Mouse (Mus musculus) stomach, embryonic 14.5 days (tissue): ENCODE measurements at regions not wholly inside any gene's neighbourhood (a gene's known extent, or its start where the extent isn't known, plus 50 kb on each side); places are given as distances from the start of the nearest gene placed in this dataset.
"Not testable (repeated sequence)": the region's sequence is repeated elsewhere in the genome, so short reads cannot be mapped to it uniquely, and the experiment has no call there.

Source experiments
- ATAC-seq: fragments of 200-750 bp; cut with Nextera tagmentation; 2 replicates; pipeline ENCODE4 v1.8.0; 2017; ENCODE audit warnings: low read depth, moderate TSS enrichment; ENCODE audit not compliant: insufficient number of reproducible peaks, insufficient read depth, low FRiP score
- H3K27ac ChIP-seq: fragments of 300-500 bp; sonication (generic); 2 replicates; pipeline ENCODE4 v1.5.1; 2014; ENCODE audit warnings: mild to moderate bottlenecking, low read length, moderate library complexity, mixed read lengths
- H3K27me3 ChIP-seq: fragments of 300-500 bp; sonication (generic); 2 replicates; pipeline ENCODE4 v1.6.1; 2014; ENCODE audit warnings: low read length, control low read depth, mixed read lengths; ENCODE audit not compliant: control insufficient read depth, insufficient read depth
- H3K36me3 ChIP-seq: fragments of 300-500 bp; sonication (generic); 2 replicates; pipeline ENCODE4 v1.6.1; 2014; ENCODE audit warnings: mild to moderate bottlenecking, control low read depth, low read length, moderate library complexity, mixed read lengths; ENCODE audit not compliant: control insufficient read depth, insufficient read depth
- H3K4me1 ChIP-seq: fragments of 300-500 bp; sonication (generic); 2 replicates; pipeline ENCODE4 v1.6.1; 2014; ENCODE audit warnings: low read length, control low read depth, mixed read lengths; ENCODE audit not compliant: control insufficient read depth, insufficient read depth
- H3K4me2 ChIP-seq: fragments of 300-500 bp; sonication (generic); replicated peaks from 2 replicates; pipeline ENCODE4 v1.6.1; 2014; ENCODE audit warnings: low read depth, low read length, control low read depth
- H3K4me3 ChIP-seq: fragments of 300-500 bp; sonication (generic); 2 replicates; pipeline ENCODE4 v1.5.1; 2014; ENCODE audit warnings: low read depth, low read length, control low read depth
- H3K9ac ChIP-seq: fragments of 300-500 bp; sonication (generic); replicated peaks from 2 replicates; pipeline ENCODE4 v1.6.1; 2014; ENCODE audit warnings: low read depth, mild to moderate bottlenecking, control low read depth, low read length, moderate library complexity, mixed read lengths
- H3K9me3 ChIP-seq: fragments of 300-500 bp; sonication (generic); 2 replicates; pipeline ENCODE4 v1.6.1; 2016; ENCODE audit warnings: low read depth, low read length, control low read depth; ENCODE audit not compliant: control insufficient read depth
- WGBS: fragments of 180-500 bp; shearing (Covaris S2); extraction: QIAGEN DNeasy Blood & Tissue Kit; methylation state at CpG from one replicate; pipeline ENCODE4 v1.1.7; 2014; 5-methylcytosine and 5-hydroxymethylcytosine counted together

DNA sequence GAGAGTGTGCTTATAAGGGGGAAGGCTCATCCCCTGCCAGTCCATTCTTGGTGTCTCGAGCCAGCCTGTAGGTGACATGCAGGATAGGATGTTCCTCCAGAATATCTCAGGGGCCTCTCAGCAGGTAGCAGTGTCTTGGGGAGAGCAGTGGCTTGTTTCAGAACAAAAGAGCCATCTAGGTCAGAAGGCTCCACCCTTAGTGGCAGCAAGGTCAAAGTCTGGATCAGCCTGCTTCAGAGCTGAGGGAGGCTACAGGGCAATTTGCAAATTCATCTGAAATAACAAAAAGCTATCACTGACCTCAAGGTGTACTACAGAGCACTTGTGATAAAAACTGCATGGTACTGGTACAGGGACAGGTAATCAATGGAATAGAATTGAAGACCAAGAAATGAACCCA, 1679.5 kb downstream of the Stim2 start:
- H3K4me2 ChIP-seq, H3K4me3 ChIP-seq, ATAC-seq, H3K4me1 ChIP-seq, H3K36me3 ChIP-seq, H3K9ac ChIP-seq, H3K9me3 ChIP-seq, H3K27me3 ChIP-seq, H3K27ac ChIP-seq: not testable (repeated sequence)
- 93% methylated on average over 1 of the region's 1 CpGs for WGBS

DNA sequence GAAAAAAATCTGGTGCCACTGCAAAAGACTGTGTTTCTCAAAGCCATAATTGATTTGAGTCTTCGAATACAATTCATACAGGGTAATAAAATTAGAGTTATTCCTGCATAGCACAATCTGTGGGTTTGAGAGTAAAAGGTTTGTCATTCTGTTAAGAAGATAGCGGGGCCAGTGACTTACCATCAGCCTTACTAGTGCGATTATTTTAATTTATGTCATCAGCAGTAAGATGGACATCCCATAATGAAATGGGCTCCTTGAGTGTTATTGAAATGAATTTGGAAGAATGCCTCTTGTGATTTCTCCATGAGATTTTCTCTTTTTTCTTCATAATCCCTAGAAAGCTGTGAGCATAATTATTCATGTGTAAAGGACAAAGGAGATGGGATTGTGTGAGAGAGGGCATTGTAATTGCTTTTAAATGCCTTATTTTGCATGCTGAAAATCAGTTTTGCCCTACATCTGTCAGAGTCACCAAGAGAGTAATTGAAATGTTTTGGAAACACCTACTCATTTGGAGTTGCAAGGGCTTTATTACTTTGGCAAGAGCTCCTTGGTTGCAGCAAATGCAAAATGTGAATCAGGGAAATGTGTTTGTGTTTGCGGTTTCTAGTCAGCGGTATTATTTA, 1692.9 kb downstream of the Stim2 start:
- no peak overlapping the region for H3K4me3 ChIP-seq
- no peaks in the 10 kb centered on the region for H3K27me3 ChIP-seq
- no peak overlapping the region for H3K4me2 ChIP-seq
- no peaks in the 10 kb centered on the region for H3K9me3 ChIP-seq
- no peaks in the 10 kb centered on the region for H3K4me1 ChIP-seq
- no peak overlapping the region for H3K9ac ChIP-seq
- H3K36me3 ChIP-seq = no peaks in the 10 kb centered on the region
- WGBS = 88% methylated on average over 5 of the region's 5 CpGs
- ATAC-seq = no peak
- no peak overlapping the region for H3K27ac ChIP-seq

DNA sequence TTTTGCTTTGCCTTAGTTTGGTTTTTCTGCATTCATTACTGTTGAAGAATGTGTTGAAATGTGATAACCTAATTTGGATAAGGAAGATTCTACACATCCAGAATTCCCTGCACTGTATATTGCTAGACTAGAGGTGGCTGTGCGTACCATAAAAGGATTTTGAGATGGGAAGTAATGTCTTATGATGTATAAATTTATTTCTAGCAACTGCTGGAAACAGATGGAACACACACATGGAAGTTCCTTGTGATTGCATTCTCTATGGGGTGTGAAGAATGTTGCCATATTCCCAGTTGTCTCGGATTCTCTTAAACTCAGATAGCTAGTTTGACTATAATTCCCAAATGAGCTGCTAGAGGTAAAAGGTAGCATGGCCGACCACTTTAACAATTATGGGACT, 1706.2 kb downstream of the Stim2 start:
- Histone ChIP-seq H3K9me3 (no peaks in the 10 kb centered on the region), H3K4me1 (no peaks in the 10 kb centered on the region), H3K36me3 (no peaks in the 10 kb centered on the region), H3K4me2 (no peak overlapping the region), H3K4me3 (no peak overlapping the region), H3K27me3 (no peaks in the 10 kb centered on the region), H3K9ac (no peak overlapping the region), H3K27ac (no peak overlapping the region)
- no peak for ATAC-seq
- 84% methylated on average over 3 of the region's 3 CpGs for WGBS

DNA sequence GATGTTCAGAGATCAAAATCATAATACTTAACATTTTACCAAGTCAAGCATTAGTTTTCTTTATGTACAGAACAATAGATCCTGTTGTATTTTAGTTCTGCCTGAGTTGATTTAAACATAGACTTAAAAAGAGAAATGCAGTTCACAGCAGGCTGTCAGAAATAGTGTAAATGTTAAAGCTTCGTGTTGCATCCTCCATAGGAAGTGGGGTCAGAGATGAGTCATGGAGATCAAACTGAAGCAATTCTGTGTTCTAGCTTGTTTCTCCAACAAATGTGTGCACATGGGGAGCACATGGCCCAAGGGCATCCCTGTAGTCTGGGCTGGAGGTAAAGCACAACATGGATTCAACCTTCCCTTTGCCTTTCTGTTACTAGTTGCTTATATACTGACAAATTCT, 1713.5 kb downstream of the Stim2 start:
- Histone ChIP-seq H3K9ac (no peak overlapping the region), H3K4me3 (no peak overlapping the region), H3K4me1 (no peaks in the 10 kb centered on the region), H3K4me2 (no peak overlapping the region), H3K36me3 (no peaks in the 10 kb centered on the region), H3K9me3 (no peaks in the 10 kb centered on the region), H3K27me3 (no peaks in the 10 kb centered on the region), H3K27ac (no peak overlapping the region)
- 47% methylated on average over 1 of the region's 1 CpGs for WGBS
- no peak for ATAC-seq

DNA sequence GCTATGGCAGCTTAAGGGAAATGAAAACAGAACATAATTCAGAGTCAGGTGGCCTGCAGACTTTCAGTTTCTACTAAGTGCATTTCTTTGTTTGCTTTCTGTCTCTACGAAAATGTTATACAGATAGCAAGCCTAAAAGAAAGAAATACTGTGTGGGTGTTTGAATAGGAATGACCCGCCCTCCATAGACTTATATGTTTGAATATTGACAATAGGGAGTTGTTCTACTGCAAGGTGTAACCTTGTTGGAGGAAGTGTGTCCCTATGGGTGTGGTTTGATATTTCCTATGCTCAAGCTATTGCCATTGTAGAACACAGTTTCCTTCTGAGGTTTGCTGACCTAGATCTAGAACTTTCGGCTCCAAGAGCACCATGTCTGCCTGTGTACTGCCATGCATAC, 1736.8 kb downstream of the Stim2 start:
- Histone ChIP-seq H3K4me1 (no peaks in the 10 kb centered on the region), H3K9me3 (no peaks in the 10 kb centered on the region; the same call in 1 of the 2 replicates), H3K9ac (no peak overlapping the region), H3K36me3 (no peaks in the 10 kb centered on the region), H3K4me3 (no peak overlapping the region), H3K27ac (no peak overlapping the region), H3K4me2 (no peak overlapping the region), H3K27me3 (no peaks in the 10 kb centered on the region)
- peak; percentile 85; the same call in 1 of the 2 replicates for ATAC-seq
- 70% methylated on average over 3 of the region's 3 CpGs for WGBS

DNA sequence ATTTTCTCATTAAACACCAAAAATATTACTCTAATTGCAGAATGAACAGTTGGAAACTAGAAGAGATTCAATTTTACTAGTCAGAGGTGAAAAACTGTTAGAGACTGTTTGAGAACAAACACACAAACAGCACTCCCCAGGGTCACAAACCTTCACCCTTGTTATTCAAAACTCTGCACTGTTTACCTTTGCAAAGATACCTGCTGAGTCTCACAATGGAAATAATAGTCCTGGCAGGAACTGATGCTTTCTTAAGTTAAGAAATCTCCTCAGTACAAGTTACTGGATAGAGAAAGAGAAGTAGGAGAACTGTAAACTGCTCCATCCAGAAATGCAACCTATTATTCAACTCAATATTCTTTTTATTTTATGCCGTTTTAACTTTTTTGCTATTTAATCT, 1763.5 kb downstream of the Stim2 start:
- Histone ChIP-seq H3K4me1 (no peaks in the 10 kb centered on the region), H3K9ac (no peak overlapping the region), H3K4me3 (no peak overlapping the region), H3K36me3 (no peaks in the 10 kb centered on the region), H3K9me3 (no peaks in the 10 kb centered on the region), H3K27me3 (no peaks in the 10 kb centered on the region), H3K27ac (no peak overlapping the region), H3K4me2 (no peak overlapping the region)
- 86% methylated on average over 1 of the region's 1 CpGs for WGBS
- ATAC-seq = no peak

DNA sequence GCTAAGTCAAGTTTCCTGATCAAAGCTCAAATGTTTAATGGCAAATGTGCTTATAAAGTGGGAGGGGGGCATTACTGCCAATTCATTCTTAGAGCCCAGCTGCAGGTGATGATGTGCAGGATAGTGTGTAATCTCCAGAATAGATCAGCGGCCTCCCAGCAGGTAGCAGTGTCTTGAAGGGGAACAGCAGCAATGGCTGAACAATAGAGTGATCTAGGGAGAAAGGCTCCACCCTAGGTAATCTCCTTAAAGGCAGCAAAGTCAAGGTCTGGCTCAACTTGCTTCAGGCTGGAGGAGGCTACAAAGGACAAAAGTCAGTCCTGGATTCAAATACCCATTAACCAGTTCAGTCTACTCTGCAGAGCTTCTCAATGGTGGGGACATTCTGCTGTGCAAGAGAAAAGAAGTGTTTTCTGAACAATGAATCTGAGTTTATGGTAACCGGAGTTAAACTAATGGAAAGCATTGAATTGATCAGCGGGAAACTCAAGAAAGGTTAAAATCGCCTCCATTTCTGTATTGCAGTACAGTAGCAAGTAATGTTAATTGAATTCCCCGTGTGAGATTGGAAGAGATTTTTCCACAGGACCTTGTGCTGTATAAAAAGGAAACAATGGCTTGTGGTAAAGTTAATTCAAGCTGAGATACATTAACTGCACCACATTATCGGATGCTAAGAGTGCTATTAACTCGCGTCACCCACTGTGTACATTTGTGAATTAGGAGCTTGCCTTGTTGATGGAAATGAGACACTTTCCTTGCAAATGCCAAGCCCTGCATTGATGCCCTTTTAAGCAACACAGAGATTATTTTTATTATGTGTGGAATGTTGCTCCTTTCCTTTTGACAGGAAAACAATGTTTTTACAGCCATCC, 1793.7 kb downstream of the Stim2 start:
- no peaks in the 10 kb centered on the region for H3K9me3 ChIP-seq
- no peak overlapping the region for H3K4me3 ChIP-seq
- no peak overlapping the region for H3K9ac ChIP-seq
- no peak for ATAC-seq
- WGBS = 71% methylated on average over 8 of the region's 8 CpGs
- H3K27me3 ChIP-seq = no peaks in the 10 kb centered on the region
- no peaks in the 10 kb centered on the region for H3K36me3 ChIP-seq
- H3K4me2 ChIP-seq = no peak overlapping the region
- no peak overlapping the region for H3K27ac ChIP-seq
- no peaks in the 10 kb centered on the region for H3K4me1 ChIP-seq

DNA sequence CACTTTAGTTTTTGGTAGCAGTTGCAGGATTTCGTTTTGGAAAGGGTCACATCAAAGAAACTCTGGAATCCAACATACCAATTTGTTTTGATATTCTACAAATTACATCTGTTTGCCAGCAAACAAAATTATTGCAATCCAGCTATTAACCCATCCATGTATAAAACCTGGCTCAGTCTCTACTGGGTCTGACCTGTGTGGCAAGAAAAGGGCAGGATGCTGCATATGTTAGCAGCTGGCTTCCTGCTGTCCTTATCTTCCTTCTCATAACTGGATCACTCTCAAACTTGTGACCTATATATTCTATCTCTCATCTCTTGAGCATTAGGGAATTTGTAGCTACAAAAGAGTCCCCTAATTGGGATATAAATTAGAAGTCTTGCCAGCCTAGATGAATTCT, 1794.4 kb downstream of the Stim2 start:
- Histone ChIP-seq H3K4me3 (no peak overlapping the region), H3K27me3 (no peaks in the 10 kb centered on the region), H3K4me1 (no peaks in the 10 kb centered on the region), H3K9me3 (no peaks in the 10 kb centered on the region), H3K27ac (no peak overlapping the region), H3K4me2 (no peak overlapping the region), H3K36me3 (no peaks in the 10 kb centered on the region), H3K9ac (no peak overlapping the region)
- 46% methylated on average over 1 of the region's 1 CpGs for WGBS
- no peak for ATAC-seq
